Mouse (Mus musculus) thymus, postnatal 36 days (tissue): ENCODE measurements at regions not wholly inside any gene's neighbourhood (a gene's known extent, or its start where the extent isn't known, plus 50 kb on each side); places are given as distances from the start of the nearest gene placed in this dataset.
A peak's percentile ranks its signal among the peaks of the same experiment; 100 is the strongest.

ENCODE experiments used
- DNase-seq, 2 experiments: peaks; one replicate each; pipeline ENCODE4 v3.0.0; 2022; ENCODE audit warnings: mixed read lengths in 2 of 2

DNA sequence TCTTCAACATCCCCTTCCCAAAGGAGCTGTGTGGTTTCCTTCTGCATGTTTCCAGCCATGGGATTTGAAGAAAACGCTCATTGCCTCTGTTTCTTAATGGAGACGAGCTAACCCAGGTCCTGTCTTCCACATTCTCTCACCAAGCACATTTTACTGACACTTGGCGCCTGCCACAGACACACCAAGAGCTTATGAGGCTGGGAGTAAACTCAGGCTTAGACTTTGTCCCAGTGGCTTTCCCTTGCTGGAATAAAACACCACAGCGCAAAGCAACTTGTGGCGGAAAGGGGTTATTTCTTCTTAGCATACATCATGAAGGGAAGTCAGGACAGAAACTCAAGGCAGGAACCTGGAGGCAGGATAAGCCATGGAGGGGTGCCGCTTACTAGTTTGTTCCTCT is 184.5 kb upstream of the Hes1 start:
- DNase-seq, result no peak

DNA sequence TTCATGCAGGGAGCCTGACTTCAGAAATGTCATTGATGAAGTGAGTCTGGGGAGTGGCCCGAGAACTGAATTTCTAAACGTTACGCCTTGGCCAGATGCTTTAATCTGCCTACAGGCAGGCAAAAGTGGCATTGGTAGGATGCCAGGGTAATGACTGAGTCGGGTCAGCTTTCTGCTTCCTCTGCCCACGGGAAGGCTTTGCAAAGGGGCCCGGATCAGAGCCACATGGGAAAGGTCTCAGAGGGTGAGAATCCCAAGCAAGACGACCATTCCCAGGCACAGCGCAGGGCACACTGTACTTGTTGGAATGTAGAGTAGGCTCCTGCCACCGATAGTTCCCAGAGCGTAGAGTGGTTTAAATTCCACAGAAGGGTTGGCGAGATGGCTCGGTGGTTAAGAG is 182.7 kb upstream of the Hes1 start:
- DNase-seq, result no peak

DNA sequence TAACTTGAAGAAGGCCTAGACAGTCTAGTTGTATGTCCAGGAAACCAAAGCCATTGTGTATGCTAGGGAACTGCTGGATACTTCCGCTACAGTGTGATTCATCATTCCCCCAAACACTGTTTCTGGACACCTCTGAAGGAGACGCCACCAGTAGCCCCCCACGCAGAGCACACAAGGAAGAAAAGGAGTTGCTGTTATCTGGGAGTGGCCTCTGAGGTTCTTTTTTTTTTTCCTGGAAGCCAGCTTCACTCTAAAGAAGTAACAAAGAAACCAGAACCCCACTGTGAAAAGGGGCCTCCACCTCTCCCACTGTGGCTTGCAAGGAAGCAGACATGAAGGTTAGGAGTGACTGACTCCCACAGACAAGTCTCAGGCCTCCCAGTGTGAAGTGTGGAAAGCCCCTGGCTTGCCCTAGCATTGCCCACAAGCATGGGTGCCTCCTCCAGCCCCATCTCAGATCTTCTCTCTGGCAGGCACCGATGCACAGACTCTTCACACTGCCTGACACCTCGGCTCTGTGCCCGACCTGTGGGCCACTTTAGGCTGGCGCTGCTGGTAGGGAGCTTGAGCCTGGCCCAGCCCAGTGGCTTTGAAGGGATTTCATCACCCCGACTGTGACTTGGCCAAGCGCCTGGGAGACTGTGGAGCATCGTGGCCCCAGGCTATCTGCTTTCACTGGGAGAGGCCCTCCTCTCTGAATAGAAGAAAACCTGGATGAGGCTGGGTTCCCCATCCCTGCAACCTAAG is 181.8 kb upstream of the Hes1 start:
- DNase-seq, result no peak

DNA sequence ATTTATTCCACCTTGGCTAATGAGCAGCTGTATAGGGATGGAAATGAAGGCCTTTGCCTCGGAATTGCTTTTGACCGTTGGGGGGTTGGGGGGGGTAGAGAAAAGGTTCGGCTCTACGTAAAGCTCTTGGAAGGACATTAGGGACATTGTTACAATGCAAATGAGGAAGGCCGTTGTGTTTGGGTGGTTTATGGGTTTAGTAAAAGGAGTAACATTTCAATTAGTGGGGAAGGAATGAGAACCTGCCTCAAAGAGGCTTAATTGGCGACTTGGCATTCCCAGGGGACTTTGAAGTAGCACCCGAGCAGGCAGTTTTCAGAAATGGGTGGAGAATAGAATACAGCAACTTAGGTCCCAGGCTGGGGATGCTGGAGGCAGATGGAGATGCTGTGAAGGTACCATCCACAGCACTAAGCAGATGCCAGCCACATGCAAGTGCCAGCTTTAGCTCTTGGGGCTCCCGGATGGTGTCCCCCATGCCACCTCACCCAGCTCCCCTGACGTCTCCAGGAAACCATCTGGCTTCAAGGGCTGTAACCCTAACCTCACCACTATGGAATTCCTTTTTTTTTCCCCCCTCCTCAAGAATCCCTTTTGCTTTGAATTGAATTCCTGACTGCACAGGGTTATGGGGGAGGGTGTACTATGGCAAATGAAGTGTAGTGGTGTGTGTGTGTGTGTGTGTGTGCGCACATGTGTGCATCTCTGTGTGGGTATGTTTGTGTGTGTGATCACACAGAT is 180.8 kb upstream of the Hes1 start:
- no peak for DNase-seq

DNA sequence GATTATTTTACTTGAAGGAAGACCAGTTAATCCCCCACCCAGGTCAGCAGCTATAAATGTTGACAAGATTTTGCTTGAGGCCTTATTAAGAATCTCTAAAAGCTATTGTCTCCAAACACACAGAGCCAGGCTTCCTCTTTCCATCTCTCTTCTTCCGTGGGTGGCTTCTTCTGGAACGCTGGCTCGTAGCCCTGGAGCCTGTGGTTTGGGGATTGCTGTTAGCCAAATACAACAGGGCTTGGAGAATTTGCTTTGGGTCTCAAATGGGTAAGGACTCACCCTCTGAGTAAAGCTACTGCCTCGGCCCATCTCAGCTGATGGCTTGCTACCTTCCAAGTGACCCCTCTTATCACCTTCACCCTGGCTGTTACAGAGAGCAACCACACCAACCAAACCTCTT is 179.3 kb upstream of the Hes1 start:
- DNase-seq, result no peak

DNA sequence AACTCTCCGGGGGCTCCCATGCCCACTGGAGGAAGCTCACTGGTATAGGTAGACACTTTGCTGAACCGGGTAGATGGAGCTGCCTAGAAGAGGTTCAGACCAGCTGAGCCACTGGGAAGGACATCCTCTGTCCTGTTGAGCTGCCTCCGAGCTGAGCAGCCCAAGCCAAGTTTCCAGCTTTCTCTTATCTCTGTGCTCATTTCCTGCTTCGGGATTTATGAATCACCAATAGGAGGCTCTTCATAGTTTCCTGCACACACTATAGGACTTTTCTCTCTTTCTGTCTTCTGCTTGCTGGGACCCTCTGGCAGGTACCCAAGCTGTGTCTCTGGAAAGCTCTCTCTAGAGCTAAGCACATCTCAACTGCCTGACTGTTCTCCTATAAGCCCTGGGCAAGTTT is 177.4 kb upstream of the Hes1 start:
- DNase-seq, result no peak

DNA sequence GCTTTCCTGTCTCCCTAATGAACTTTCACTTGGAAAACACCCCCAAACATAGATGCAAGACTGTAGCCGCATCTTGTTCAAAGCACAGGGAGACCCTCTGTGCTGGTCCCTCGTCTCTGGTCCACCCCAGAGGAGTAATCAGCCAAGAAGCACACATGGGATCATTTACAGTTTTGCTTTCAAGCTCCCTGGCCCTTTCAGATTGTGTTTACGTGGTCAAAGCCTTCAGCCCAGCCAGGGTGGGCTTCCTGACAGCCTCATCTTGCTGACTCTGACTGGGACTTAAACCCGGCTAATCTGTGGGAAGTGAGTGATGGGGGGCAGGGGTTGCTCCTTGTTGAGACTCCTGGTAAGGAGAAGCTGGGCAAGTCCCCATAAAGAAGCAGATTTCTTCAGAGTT is 174.8 kb upstream of the Hes1 start:
- DNase-seq, result no peak

DNA sequence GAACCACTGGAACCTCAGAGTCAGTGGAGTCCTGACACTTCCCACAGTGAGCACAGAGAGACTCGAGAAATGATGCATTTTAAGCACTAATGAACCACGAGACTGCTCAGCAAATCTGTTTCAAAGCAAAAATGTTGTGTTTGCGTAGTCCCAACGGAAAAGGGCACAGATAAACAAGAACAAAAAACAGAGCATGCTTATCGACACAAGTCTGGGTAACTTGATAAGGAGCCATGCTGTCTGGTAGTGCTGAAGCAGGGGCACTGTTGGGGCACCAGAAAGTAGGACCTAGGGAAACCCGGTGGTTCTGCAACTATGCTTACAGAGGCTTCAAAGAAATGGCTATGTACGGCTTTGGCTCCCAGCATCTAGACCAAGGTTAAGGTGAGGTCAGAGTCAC is 172.7 kb upstream of the Hes1 start:
- DNase-seq, result no peak

DNA sequence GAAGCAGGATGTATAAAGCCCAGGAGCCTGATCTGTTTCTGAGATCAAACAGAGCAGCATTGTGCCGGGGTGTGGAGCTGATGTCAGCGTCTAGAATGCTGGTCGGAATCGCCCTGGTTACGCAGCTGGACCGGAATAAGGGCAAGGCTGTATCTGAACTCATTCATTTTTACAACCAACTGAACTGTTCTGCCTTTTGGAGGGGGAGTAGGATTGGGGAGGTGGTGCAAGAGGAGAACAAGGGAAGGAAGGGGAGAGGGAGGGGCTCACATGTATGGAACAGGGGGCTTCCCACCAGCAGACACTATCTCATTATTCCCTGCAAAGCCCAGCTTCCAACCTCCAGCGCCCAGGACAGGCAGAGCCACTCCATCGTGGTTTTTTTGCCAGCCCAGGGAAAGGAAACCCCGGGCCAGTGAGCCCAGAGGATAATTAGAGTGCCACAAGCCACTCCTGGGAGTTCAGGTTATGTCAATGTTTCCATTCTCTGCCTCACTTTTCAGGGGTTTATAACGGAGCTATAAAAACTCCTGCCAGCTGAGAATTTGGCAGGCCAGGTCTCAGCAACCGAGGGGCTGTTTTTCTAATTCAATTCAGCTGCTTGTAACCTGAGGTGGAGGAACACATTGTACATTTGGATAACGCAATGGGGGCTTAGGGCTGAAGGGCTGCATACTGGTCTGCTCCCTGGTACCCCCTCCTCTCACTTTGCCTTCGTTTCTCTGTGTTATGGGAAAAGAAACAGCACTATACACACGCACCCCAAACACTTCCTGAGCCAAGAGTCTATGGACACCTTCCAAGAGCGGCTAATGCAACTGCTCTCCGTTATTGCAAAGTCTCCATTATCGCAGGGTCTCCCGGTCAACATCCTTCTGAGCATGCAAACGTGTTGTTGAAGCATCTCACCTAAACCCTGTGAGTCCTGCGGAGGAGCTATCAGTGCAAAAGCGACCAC is 170.0 kb upstream of the Hes1 start:
- DNase-seq, result no peak

DNA sequence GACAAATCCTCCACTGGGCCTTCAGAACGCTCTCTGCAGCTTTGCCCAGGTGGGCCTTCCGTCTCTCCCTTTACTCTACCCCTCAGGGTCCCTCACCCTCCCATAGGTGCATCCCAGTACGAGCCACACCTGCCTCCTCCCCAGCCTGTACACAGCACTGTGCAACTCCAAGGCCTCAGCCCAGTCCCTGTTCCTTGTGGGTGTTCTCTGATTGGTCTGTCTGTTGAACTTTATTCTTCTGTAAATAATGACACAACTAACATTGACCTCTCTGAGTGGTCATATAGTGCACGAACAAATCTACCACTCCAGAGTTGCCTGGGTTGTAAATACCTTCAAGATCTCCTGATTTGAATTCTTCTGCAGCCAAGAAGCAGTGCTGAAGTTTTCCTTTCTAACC is 167.8 kb upstream of the Hes1 start:
- DNase-seq, result no peak

DNA sequence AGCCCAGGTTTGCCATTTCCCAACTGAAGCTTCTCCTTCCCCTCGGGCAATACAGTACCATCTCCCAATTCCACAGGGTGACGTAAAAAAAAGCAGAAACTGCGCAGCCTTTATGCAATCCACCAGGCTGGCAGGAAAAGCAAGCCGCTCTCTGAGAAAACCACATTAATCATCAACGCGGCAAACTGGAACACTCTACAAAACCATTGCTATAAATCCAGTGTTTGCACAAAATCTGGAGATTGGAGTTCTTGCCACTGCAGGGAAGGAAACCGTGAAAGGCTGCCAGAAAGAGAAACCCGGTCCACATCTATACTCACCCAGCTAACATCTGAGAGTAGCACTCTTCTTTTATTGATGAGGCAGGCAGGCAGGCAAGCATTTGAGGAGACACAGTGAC is 160.7 kb upstream of the Hes1 start:
- no peak for DNase-seq

DNA sequence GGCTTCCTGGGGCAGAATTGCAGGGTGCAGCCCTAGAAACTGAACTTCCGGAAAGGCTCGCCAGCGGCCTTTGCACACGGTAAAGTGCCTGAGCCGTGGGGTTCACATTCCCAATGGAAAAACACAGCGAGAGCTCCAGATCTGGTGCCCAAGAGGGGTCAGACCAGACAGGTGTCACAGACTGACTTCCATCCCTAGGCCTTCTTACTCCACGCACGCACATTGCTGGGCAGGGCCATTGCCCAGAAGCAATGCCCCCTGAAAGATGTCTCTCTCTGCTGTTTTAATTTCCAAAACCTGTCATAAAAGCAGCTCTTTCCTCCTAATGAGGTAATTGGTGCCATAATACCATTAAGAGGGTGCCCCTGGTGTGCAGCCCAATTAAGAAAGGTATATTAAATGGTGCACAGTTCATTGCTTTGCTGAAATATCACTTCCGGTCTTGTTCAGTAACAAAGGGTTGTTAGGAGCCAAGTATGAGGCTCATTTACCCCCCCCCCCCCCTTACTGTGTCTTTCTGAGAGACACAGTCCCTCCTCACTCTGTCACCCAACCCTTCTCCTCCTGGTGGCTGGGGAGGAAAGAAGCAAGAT is 159.9 kb upstream of the Hes1 start:
- DNase-seq, result no peak

DNA sequence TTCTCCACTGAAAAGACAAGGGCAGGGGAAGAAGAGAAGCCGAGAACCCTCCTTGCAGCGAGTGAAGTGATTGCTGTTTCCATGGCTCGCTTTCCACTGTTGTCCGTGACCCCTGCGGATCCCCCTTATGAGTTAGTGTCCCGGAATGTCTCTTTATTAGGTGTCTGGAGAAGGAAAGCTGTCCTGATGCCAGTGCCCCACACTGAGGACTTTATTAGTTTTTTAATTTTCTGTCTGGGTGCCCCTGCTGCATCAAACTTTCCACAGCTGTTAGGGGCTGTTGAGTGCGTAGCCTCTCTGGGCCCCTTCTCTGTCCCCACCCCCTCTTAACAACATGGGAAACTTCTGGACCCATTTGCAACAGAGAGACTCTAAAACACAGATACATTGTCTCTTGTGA is 156.9 kb upstream of the Hes1 start:
- DNase-seq, result no peak

DNA sequence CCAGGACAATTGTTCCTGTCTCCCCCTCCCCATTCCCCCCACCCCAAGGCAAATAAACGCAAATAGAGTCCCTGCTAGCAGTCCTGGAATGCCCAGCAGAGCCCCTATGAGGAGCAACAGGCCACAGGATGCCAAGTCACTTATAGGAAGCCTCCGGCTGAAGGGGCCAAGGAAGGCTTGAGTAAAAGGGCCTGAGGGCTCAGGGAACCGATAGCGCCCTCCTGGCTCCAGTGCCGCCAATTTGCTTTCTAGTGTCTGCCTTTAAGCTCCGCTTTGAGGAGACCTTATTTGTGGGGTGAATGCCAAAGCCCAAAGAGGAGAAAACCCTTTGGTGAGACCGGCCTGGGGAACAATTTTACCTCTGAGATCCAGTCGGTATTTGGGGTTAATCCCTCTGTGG is 156.2 kb upstream of the Hes1 start:
- DNase-seq, result no peak

DNA sequence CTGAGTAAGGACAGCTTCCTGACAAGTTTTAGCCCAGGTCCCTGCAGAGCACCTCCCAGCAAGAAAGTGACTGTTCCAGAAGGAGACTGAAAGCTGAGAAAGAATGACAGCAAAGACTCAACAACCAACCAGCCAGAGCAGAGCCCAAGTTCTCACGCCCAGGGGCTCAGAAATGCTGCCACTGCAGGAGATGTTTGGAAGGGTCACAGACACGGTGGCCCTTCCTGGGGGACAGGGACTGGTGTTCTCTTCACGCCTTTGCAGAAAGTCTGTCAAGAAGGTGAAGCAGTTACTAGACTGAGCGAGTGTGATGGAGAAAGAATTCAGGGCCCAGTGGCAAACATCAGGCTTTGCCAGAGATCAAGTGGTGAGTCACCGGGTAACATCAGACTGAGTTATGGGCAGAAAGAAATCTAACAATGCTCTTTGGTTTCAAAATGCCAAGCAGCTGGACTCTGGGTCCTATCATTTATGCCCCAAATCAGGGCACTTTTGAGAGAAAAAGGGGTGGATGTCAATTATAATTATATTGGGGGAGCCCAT is 154.2 kb upstream of the Hes1 start:
- no peak for DNase-seq

DNA sequence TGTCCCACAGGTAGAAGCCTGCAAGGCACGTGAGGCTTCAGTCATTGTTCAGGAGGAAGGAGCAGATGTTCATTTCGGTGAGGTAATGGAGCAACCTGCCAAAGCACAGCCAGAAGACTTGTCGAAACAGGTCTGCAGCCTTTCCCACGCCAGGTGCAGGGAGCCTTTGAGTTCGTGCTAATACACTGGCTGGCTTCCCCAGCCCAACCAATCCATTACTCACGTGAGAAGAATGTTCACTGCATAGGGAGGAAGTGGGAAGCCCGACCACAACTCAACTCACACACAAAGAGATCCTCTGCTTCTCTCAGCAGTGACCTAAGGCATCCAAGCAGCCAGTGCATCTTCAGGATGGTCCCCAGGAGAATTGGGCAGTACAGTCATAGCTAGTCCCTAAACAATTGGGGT is 153.0 kb upstream of the Hes1 start:
- DNase-seq, result peak in 1 of 2 experiments; percentile 19

DNA sequence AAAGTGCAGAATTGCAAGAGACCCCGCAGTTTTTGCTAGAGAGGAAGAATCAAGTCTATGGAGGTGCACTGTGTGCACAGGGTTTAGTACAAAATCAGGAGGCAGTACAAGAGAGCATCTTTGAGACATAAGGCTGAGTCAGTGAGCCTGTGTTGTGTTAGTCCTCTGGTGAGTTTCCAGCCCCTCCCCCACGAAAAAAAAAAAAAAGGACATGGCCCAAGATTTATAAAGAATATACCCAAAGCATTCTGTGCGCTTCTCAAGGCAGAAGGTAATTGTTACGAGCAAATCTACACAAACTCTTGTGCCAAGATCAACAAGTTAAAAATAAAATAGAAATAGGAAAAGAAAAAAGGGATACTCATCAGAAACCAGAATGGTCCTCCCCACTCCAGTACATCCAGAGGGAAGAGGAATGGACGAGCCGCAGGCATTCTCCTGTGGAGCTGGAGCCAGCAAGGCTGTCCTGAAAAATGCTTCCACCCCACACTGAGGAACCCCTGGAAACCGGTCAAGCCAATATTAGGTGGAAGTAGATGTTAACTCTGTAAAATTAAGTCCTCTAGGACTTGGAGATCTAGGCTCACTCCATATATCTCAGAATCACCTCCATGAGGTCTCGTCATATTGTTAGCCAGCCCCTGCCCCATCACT is 150.7 kb upstream of the Hes1 start:
- no peak for DNase-seq

DNA sequence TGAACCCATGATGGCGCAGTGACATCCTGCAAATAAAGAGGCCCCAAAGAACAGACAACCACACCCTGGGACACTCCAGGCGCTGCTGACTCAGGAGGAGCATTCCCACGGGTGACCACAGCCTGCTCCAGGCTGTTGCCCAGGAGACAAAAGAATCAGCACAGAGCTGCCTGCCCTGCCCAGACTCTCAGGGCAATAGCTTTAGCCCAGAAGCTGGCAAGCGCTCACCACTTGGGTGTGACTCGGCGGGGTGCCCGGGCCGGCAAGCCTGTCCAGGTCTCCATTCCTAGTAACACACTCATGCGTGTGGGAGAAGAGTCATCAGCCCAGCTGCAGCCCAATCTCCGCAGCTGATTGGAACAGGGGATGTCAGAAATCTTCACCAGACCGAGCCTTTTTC is 148.8 kb upstream of the Hes1 start:
- DNase-seq, result no peak

DNA sequence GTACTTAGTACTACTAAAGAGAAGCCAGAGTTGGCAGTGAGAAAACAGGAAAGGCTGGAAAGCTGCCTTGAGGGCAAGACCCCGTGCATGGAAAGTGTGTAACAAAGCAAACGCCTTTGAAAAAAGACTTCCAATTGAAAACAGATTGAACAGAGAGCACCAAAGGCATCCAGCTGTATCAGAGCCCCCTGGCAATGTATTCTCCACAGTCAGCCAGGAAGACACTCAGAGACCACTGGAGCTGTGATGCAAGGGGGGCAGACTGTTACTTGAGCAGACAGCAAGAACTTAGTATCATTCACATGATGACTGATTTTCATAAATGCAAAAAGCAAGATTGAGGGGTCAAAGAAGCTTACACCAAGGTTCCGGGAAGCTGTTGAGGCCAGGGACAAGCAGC is 146.2 kb upstream of the Hes1 start:
- no peak for DNase-seq

DNA sequence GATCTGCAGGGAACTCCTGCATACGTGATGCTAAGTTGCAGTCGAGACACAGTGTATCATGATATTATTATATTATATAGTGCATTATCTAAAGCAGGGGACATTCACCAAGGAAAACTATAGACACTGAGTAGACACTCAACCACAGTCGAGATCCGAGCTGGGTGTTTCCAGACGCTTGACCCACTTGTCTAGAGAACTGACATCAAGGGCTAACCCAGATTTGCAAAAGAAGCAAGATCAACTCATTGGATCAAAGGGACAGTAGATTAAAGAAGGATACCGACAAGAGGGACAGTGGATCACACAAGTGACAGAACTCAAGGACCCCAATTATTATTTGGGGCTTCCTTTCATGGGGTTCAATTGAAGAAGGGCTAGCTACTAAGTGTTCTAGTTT is 145.8 kb upstream of the Hes1 start:
- DNase-seq, result no peak

DNA sequence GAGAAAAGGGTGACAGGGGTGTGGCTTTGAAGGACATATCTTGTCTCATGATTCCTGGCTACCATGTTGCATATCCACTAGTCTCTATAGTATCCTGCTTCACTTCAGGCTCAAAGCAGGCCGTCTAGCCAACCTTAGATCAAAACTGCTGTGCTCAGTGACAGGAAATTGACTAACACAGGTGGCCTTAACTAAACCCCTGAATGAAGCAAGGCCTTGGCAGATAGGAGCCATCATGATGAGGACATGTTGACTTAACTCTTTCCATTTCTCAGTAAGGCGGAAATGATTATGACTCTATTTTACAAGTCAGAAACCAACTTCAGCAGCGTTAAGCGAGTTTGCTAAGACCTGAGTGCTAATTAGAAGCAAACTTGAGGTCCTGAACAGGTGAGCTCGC is 143.2 kb upstream of the Hes1 start:
- no peak for DNase-seq

DNA sequence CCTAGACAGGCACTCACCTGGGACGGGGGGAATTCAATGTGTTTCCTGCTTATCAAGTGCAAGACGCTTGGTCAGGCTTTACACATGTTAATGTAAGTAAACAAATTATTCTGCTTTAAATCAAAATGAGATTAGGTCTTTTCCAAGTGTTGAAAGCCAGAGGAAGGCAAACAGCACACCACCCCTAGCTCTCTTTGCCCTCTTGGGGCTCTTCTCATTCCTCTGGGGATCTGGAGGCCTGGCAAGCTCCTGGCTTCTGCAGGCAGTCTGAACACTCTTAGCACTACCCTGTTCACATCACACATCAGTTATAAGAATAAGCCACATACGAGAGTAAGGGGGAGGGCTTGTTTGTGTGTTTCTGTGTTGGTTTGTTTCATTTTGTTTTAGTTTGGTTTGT is 142.8 kb upstream of the Hes1 start:
- no peak for DNase-seq
